Mouse (Mus musculus) embryo, embryonic 10 days (tissue): ENCODE measurements around the gene Cox15.

Experiments
- DNase-seq: peaks from one replicate; pipeline ENCODE4 v3.0.0-alpha.2; 2015; ENCODE audit warnings: low spot score

Gene Cox15

GRCm38 (mm10) chr19:43708206-43708605 is 44.6 kb downstream of the Cox15 start:
- DNase-seq: no peak

DNA sequence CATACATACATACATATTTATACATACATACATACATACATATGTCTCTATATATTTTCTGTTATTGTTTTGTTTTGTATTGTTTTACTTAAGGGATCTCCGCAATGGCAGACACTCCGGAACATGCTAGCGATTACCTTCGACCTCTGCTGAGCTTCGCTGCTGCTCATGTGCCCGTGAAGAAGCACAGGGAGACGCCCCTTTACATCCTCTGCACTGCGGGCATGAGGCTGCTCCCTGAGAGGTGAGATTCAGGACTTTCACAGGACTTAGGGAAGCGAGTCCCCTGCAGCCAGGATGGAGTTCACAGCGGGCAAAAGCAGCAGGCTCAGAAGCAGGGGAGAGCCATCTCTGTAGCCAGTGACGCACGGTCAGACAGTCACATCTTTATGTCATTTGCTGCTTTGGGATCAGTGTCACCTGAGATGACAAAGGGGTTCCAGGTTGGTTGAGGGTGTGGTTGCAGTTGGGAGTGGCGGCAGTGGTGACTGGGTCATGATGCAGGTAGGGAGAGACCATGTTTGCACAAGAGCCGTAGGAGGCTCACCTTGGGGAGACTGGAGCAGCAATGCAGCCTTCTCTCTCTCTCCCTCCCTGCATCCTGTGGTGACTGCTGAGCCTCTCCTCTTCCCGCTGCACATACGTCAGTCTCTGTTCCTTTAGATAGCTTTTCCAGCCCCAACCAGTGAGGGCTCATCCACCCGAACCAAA is 47.9 kb downstream of the Cox15 start:
- DNase-seq: no peak

GRCm38 (mm10) chr19:43704211-43704610 is 48.6 kb downstream of the Cox15 start:
- no peak for DNase-seq

GRCm38 (mm10) chr19:43699763-43700155 is 53.0 kb downstream of the Cox15 start:
- no peak for DNase-seq

GRCm38 (mm10) chr19:43699021-43699762 is 53.6 kb downstream of the Cox15 start:
- DNase-seq: no peak

DNA sequence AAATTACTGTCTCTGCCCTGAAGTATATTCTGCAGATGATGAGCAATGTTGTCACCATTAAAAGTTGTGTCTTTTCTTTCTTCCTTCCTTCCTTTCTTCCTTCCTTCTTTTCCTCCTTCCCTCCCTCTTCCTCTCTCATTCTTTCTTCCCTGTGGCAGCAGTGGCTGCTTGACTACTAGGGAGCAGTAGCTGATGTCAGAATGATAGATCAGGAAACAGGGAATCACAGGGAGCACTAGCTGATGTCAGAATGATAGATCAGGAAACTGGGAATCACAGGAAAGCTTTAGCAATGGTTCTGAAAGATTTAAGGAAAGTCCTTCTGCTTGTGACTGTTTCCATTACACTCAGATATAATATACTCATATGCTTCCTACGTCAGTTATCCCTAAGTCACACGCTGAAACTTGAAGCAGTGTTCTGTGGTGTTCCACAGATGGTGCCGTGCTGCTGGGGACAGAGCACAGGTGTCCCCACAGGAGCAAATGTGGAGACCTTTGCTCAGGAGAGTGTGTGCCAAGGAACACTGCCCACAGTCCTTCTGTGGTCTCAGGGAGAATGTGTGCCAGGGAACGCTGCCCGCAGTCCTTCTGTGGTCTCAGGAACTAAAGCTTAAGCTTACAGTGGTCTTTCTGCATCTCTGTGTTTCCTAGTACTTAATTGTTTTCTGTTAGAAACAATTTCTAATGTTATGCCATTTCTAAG is 55.0 kb downstream of the Cox15 start:
- no peak for DNase-seq

- peak; percentile 15 for DNase-seq
These were observed 57.3 kb downstream of the Cox15 start for GRCm38 (mm10) chr19:43695514-43695964.

DNA sequence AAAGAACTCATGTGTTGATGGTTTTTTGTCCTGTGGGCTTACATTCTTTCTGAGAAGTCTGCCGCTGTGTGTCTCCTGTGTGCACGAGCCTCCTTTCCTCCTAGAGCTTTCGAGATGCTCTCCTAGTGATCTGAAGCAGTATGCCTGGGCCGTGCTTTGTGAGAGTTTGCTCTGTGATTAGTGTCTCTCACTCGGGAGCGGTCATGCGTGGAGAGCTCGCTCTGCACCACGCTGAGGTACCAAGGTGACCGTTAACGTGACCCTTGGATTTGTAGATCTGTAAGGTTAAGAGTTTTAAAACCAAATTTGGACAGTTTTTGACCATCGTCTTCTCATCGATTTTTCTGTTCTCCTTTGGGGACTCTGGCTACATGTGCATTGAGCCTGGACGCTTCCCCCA is 60.0 kb downstream of the Cox15 start:
- no peak for DNase-seq

DNA sequence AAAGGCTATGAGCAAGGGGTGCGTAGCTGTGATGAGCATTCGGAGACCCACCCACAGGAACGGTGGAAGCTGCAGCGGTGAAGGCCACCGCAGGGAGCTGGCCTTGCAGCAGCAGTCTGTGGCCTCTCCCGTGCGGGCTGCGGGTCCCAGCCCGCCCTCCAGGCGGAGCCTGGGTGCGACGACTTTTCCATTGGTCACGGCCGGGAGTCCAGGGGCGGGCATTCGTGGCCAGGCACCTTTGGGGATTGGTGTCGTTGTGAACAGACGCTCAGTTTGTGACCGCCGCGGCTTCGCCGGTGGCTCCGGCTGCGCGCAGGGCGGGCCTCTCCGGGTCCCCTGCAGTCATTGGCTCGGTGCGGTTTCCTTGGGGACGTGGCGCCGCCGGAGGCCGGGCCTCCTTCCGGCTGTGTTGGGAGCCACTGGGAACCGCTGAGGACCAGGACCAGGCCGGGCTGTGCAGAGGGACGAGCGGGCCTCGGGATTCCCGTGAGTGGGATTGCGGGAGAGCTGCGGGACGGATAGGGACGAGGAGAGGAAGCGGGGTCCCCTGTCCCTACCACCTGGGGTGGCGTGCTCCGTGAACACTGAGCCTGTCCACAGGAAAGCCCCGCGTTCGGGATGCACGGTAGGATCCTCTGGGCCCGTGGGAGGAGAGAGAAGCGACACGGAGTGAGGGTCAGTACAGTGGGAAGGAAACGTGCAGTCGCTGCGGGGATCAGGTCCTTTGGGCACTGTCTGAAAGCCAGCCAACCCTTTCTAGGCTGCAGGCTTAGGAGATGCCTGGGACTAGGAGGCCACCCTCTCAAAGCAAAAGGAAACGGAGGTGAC is 63.2 kb downstream of the Cox15 start, which contains the start of gene Entpd7:
Gene Entpd7, plus strand, starts transcription at position 254 of the 828 bp plus-strand sequence.
- peak; percentile 95 for DNase-seq
